Mouse (Mus musculus) embryo, embryonic 11 days (tissue): Measurements from ENCODE around the gene Eaf1.

Source experiments
- DNase-seq: peaks from one replicate; pipeline ENCODE4 v3.0.0-alpha.2; 2015

Eaf1 gene

GRCm38 (mm10) chr14:31515895-31516294 lies 21.7 kb downstream of the Eaf1 start:
- no peak for DNase-seq

- peak; percentile 46 for DNase-seq
Measured at GRCm38 (mm10) chr14:31519165-31519564, 25.0 kb downstream of the Eaf1 start.

GRCm38 (mm10) chr14:31521318-31521717 lies 27.1 kb downstream of the Eaf1 start:
- no peak for DNase-seq

- DNase-seq = no peak
Measured at GRCm38 (mm10) chr14:31525040-31525810, 31.0 kb downstream of the Eaf1 start.

- no peak for DNase-seq
Measured at GRCm38 (mm10) chr14:31530847-31531246, 36.6 kb downstream of the Eaf1 start.

- peak; percentile 22 for DNase-seq
Measured at GRCm38 (mm10) chr14:31531506-31532148, 37.4 kb downstream of the Eaf1 start.

- DNase-seq = no peak
Measured at GRCm38 (mm10) chr14:31532656-31533055, 38.5 kb downstream of the Eaf1 start.

GRCm38 (mm10) chr14:31537298-31537697 lies 43.1 kb downstream of the Eaf1 start:
- no peak for DNase-seq

- DNase-seq = no peak
Measured at GRCm38 (mm10) chr14:31543885-31544442, 49.8 kb downstream of the Eaf1 start.

- DNase-seq = no peak
Measured at GRCm38 (mm10) chr14:31555021-31555420, 60.8 kb downstream of the Eaf1 start.

GRCm38 (mm10) chr14:31555963-31556434 lies 61.8 kb downstream of the Eaf1 start:
- no peak for DNase-seq

- no peak for DNase-seq
Measured at GRCm38 (mm10) chr14:31556526-31557260, 62.5 kb downstream of the Eaf1 start.

- DNase-seq = no peak
Measured at GRCm38 (mm10) chr14:31557273-31557672, 63.1 kb downstream of the Eaf1 start.

- no peak for DNase-seq
Measured at GRCm38 (mm10) chr14:31557784-31558183, 63.6 kb downstream of the Eaf1 start.

- DNase-seq = no peak
Measured at GRCm38 (mm10) chr14:31559216-31559615, 65.0 kb downstream of the Eaf1 start.
